Mouse (Mus musculus) liver, adult 2 months (tissue): ENCODE measurements around the gene H2-Eb2.

Experiments used
- CTCF ChIP-seq: fragments of 200-500 bp; IDR thresholded peaks from 2 replicates; pipeline ENCODE4 v1.5.1; 2011; ENCODE audit warnings: low read depth, low read length, control low read depth
- POLR2A ChIP-seq: fragments of 200-500 bp; IDR thresholded peaks from 2 replicates; pipeline ENCODE4 v1.6.1; 2011; ENCODE audit warnings: low read length, control low read depth; ENCODE audit not compliant: insufficient read depth; ENCODE audit errors: extremely low read depth

GRCm38 (mm10) chr17:34286501-34286900 lies 39.0 kb upstream of the H2-Eb2 start:
- TF ChIP-seq CTCF, result no peak
- no peak for TF ChIP-seq POLR2A
